Mouse (Mus musculus) liver, embryonic 14.5 days (tissue): Measurements from ENCODE around the gene Cyb5r1.

Source experiments
- CTCF ChIP-seq: IDR thresholded peaks from 2 replicates; pipeline ENCODE4 v1.5.1; 2016; ENCODE audit warnings: antibody characterized with exemption, low read depth, control low read depth
- EP300 ChIP-seq: IDR thresholded peaks from 2 replicates; pipeline ENCODE4 v1.6.1; 2016; ENCODE audit warnings: antibody characterized with exemption, low read depth

- TF ChIP-seq CTCF = no peak
- no peak for TF ChIP-seq EP300
These were observed 7.1 kb upstream of the Cyb5r1 start for GRCm38 (mm10) chr1:134398210-134398609.
